Mouse (Mus musculus) heart, postnatal 25 days (tissue): ENCODE data around the gene Osbpl5. TPM values are rescaled to one million over a fixed set of nuclear protein-coding genes. Genes with fewer than 3 reads are reported as not detected.
A peak's percentile ranks its signal among the peaks of the same experiment; 100 is the strongest.
"Not testable (repeated sequence)": the region's sequence is repeated elsewhere in the genome, so short reads cannot be mapped to it uniquely, and the experiment has no call there.

Source experiments
- DNase-seq: peaks from one replicate; pipeline ENCODE4 v3.0.0; 2022; ENCODE audit warnings: low spot score
- intact Hi-C: fragments of 180-260 bp; cut with DNase I; formaldehyde crosslinking; loops from one replicate; pipeline ENCODE4 v1.15.1; 2025
- total RNA-seq, 2 experiments: library from RNA; stranded (reverse); gene quantifications; 2 replicates each; pipeline ENCODE4 v1.2.3; 2021

Gene Osbpl5
- total RNA-seq, 2 experiments from 2014 or later, result 16.0 to 21.5 TPM

DNA sequence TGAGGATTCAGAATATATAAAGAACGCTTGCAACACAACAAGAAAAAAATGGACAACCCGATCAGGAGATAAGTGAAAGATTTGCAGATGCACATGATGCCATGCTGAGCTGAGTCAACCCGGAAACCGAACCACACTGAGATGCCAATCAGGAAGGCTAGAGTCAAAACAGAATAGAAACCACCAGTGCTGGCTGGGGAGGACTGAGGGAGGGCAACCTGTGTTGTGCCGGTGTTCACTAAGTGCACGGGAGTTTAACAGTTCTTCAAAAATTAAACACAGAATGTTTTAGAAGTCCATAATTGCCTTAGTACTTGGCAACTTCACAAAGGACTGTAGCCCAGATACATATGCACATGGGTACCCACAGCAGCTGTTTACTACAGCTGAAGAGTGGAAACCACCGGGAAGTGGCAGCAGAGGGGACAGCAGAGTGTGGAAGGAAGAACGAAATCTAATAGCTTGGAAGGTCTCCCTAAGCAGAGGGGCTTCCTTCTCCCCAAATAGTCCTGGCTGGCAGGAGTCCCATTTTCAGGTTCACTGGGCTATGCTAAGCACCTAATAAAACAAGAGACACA is 43.9 kb downstream of the Osbpl5 start:
- intact Hi-C loops, result no loop called here
- no peak for DNase-seq

DNA sequence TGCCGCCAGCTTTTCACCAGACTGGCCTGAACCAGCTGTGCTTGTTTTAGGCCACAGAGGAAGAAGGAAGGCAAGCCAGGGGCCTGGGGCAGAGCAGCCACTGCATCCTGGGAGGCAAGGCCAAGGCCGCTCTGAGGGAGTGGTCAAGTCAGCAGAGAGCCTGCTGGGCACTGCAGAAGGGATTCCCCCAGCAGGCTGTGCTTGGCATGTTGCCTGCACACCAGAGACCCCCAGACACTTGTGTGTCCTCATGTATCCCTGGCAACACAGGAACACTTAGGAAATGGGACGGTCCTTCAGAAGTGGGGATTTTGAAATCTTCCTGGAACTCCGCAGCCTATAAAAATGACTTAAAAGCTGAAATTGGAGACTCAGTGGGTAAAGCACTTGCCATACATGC is 44.8 kb downstream of the Osbpl5 start:
- no peak for DNase-seq
- intact Hi-C loops, result no loop called here

DNA sequence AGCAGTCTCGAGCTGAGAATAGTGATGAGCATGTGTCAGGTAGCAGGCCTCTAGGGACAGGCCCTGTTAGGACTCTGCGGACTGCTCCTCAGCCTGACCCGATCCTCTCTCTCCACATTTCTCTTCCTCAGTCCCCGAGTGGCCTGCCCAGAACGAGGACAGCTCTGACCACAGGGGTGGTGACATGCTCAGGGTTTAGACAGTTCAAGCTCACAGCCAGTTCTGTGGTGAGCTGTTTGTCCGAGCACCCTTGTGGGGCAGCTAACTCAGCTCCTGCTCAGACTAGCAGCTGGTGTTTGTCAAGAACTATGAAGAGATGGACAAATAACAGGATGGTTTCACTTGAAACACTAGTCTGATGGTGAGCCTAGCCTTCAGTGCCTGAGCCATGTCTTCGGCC is 45.4 kb downstream of the Osbpl5 start:
- no peak for DNase-seq
- intact Hi-C loops, result no loop called here

DNA sequence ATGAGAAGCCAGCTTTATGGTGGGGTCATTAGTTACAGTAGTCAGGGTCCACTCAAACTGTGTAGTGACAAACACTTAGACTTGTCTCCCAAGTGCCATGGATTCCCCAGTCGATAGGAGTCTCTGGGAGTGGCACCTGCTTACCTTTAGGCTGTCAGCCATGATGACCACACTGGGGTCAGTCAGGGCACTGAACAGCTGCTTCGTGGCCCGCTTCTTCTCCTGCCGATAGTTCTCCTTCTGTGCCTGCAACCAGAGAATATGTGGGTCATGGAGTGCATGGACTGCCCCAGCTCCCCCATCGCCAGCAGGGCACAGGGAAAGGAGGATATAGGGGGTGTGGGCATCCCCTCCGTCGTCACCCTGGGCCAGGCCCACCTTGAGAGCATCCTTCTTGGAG is 47.4 kb downstream of the Osbpl5 start:
- intact Hi-C loops, result no loop called here
- no peak for DNase-seq

DNA sequence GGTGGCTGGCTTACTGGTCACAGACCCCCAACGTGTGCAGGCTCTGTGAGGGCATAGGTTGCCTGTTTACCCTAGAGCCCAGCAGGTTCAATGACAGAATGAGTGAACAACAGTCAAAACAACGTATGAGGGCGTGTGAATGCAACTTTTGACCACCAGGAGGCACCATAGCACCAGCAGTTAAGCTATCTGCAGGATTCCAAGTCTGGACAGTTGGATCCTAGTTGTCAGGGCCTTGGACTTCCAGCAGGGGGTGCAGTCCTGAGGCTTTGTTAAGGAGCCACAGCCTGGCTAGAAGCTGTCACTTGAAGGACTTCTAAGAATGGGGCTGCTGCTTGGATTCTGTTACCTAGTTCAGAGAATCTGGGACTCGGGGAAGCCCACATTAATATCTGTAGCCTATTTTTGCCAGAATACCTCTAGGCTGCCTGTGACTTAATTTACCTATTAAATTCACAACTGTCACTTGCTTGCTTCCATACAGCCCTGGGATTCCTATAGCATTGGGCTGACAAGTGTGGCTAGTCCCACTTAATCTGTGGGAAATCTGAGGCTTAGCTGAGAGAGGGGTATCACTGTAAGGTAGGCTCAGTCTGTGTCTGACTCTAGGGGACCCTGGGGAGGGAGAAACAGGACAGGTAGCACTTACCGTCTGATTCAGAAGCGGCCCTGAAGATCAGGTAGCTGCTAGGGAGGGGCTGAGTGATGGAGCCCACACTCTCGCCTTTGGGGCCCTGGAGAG is 49.9 kb downstream of the Osbpl5 start:
- intact Hi-C loops, result loop anchor here (1.0 kb wide), 2 partner anchors 41 to 57 kb away; no protein-coding TSS in a partner anchor
- peak; percentile 80 for DNase-seq

DNA sequence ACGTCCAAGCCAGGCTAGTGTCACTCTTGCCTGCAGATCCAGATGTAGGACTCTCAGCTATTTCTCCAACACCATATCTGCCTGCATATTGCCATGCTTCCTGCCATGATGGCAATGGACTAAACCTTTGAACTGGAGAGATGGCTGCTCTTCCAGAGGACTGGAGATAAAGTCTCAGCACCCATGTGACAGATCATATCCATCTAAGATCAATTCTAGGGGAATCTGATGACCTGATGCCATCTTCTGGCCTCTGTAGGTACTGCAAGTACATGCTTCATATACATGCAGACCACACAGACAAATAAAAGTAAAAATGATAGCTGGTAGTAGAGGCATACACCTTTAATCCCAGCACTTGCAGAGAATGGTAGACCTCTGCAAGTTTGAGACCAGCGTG is 60.6 kb downstream of the Osbpl5 start:
- intact Hi-C loops, result loop anchor here (1.0 kb wide), 1 partner anchor 112 kb away; no protein-coding TSS in a partner anchor
- no peak for DNase-seq

DNA sequence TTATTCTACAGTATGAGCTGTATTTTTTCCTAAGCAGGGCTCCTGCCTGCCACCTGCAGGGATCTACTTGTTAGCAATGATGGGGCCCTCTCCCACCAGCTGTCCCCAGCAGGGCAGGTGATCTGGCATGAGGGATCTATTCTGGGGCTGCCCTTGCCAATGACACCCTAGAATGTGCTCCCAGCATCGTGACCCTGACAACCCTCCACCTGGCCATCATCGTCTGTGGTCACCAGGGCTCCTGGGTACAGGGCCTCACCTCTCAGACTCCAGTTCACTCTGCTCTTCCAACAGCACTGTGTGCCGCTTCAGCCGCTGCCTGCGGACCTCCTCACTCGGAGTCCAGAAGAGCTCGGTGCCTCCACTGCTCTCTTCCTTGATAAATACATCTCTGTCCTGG is 62.2 kb downstream of the Osbpl5 start:
- DNase-seq, result no peak
- intact Hi-C loops, result no loop called here

DNA sequence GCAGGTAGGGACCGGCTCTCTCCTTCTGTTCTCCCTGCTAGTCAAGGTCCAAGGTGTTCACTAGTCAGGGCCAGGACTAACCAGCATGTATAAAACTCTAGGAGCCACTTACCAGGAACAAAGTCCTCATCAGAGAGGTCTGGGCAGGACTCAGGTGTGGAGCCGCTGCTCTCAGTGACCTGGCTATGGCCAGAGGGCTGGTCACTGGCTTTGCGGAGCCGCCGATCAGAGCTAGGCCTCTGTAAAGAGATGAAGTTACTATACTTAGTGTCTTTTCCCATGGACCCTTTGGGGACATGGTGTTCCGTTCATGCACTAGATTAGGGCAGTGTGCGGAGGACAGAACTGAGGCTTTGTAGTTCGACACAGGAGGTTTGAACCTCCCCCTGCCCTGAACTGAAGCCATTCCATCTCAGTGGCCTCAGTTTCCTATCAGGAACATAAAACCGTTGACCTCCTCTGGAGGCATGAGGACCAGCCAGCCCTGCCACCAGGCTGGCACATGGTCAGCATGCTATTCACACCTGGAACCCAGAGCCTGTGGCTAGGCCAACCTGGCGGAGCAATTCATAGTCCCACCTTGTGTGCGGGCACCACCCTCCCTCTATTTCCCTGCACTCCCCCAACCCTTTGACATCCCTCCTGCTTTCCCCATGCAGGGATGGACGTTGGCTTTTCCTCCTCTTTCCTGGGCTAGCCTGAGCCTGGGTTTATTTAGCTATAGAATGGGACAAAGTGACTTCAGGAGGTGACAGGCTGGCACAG is 63.9 kb downstream of the Osbpl5 start:
- DNase-seq, result no peak
- intact Hi-C loops, result no loop called here

DNA sequence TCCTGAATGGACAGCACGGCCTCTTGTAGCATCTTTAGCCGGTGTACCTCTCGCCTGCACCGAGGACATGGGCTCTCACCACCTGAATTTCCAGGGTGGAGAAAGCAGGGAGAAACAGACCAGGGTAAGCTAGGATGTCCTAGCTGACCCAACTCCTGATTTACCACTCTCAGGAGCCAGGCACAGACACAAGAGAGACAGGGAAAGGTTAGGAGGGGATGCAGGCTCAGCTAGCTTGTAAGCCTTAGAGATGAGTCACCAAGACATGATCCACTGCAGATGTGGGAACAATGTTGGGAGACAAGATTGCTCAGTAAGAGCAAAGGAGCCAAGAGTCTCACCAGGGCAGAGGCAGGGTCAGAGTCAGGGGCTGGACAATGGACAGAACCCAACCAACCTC is 64.9 kb downstream of the Osbpl5 start:
- intact Hi-C loops, result no loop called here

DNA sequence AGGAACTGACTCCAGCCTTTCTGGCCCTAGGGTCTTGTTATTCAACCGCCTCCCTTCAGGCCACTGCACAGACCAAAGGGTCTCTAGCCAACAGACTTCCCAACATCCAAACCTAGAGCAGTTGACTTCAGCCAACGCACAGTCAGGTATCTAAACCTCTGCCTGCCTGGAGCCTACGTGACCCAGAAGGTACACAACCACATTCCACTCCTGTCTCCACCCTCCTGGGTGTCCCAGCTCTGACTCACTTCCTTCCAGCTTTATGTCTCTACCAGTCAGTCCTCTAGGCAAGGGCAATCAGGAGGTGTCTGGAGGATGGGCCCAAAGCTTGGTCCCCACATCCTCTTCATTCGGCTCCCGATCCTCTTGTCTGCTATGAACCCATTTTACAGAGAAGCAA is 65.6 kb downstream of the Osbpl5 start:
- DNase-seq, result no peak
- intact Hi-C loops, result no loop called here

More for the DNA sequence above, 64.9 kb downstream of the Osbpl5 start:
- DNase-seq, result no peak

DNA sequence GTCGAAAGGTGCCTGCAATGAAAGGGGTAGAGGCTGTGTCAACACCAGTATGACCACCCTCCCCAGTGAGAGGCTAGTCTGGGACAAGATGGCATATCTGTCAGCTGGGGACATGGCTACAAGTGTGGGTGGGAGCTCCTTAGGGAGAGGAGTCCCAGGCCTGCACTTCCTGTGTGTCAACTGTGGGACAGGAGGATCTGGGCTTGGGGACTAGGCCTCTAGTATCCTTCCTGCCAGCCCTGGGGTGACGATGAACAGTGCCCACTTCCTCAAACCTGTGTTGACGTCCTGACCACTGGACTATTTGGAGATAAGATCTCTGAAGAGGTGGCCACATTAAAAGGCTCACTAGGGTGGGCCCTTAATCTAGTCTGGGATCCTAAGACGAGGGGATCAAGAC is 66.8 kb downstream of the Osbpl5 start:
- intact Hi-C loops, result no loop called here
- DNase-seq, result no peak

DNA sequence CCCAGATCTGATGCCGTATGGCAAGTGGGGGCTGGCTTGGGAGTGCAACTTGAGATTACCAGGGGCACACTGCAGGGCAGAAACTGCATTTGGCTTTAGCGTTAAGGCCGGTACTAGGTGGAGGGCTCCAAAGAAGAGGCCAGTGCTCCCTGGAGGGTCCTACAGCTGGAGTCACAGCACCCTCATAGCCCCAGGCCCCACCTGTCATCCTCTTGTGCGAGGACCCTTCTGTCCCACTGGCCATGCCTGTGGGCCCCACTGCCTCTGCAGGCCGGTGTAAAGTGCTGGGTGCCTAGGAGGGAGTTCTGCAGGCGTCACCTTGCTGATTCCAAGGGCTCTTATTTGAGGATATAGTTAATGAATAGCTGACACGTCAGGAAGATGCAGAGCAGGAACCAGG is 67.3 kb downstream of the Osbpl5 start:
- intact Hi-C loops, result no loop called here
- no peak for DNase-seq

DNA sequence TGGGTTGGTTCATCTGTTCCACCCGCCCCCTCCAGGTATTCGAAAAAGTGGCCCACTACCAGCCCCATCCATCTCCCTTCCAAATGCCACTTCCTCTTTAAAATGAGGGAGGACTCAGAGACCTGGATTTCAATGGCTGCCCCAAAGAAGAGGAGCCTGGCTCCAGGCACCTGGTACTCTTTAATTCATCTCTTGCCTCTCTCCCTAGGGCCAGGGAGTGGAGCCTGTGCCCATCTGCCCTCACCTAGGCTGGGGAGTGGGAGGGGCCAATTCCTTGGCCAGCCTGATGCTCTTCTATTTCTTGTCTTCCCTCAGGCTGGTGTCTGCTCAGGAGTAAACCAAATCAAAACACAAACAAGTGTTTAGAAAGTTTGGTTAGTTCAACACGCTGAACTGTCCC is 70.1 kb downstream of the Osbpl5 start:
- intact Hi-C loops, result not testable (repeated sequence)

DNA sequence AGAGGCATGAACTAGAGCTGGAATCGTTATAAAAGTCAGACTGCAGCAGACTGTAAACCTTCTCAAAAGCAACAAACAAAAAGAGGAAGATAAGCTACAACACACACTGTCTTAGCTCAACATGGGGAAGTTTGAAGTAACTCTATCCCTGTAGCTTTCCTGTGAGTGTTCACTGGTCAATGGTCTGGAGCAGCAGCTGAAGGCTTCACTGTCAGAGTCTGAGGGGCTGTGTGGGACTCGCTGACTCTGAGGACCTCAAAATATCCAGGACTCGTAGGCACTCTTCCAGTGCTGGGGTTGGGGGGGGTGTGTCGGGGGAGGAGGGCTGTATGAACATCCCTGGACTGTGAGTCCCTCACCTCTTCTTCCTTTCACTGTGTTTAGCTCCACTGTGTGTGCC is 70.6 kb downstream of the Osbpl5 start:
- intact Hi-C loops, DNase-seq: not testable (repeated sequence)

More for the DNA sequence above, 70.1 kb downstream of the Osbpl5 start:
- not testable (repeated sequence) for DNase-seq

DNA sequence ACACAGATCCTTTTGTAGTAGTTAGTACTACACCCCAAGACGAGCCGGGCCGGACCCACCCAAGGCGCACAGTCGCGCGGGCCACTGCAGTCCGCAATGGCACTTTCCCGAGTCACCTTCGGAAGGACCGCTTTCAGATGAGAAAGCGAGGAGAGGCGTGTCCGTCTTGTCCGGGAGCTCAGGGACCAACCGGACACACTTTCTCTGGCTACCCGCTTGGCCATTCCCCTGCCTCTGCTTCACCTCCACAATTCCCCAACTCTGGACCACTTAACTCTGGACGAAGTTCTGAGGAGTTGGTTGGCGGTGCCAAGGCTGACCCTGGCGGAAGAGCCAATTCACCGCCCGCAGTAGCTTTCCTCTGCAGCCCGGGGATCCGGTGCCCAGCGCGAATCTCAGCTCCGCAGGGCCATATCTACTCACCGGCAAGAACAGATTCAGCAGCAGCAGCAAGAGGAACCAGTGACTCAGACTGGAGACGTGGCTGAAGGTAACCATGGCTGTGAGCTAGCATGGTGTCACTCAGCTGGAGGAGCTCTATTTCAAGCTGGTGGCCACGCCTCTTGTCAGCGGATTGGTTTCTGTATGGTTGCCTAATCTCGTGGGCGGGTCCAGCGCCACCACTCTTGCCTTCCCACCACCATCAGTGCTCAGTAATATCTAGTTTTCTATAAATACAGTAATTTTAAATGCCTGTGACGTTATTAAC is 71.3 kb downstream of the Osbpl5 start, which contains the start of gene Tnfrsf23:
Gene Tnfrsf23 (minus strand): TSS at position 514 of the 709 bp plus-strand sequence.
- DNase-seq, result peak; percentile 64
- intact Hi-C loops, result no loop called here

DNA sequence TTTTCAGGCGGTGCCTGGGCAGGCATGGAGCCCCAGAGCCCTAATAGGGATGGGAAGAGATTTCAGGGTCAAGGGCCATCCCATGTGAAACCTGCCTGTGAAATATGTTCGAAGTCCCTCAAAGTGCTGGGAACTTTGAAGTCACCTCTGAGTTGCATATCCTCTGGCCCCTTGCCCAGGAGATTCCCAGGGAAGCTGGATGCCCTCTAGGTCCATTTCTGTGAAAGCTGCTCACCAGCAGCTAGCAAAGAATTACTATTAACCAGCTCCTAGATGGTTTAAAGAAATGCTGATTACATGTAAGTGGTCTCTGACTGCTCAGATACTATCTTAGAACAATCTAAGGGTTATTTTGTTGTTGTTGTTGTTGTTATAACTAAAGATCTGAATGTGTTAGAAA is 72.2 kb downstream of the Osbpl5 start:
- DNase-seq, intact Hi-C loops: not testable (repeated sequence)

DNA sequence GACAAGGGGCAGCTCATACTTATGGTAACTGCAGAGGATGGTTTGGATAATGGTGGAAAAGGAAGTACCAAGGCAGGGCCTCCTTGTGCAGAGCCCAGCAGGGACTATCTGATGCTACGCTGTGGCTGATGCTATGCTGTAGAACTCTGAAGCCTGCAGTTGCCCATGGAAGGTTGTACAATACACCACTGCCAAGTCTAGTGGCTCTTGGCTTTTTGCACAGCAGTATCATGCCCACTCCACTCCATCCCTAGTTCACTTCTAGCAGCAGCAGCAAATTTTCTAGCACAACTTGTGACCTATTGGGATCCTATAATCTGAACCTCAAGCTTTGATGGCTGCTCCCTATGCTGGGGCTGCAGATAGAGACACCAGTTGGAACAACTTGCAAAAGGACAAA is 75.2 kb downstream of the Osbpl5 start:
- intact Hi-C loops, result no loop called here
- DNase-seq, result no peak

DNA sequence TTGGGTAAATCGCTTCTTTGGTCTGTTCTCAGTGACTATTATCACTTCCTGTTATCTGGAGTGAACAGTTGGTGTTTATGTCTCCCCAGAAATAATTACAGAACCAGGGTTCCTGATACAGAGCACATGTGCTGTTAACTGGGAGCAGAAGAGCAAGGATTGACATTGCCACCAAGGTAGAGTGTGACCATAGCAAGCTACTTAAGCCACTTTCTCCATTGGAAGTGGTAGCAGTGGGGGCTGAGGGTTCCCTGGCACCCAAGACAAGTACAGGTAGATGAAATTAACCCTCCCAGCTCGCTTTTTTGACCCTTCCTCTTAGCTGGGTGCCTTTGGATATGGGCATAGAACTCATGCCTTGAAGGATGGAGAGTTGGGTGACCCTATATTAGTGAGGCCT is 75.9 kb downstream of the Osbpl5 start:
- intact Hi-C loops, DNase-seq: not testable (repeated sequence)

DNA sequence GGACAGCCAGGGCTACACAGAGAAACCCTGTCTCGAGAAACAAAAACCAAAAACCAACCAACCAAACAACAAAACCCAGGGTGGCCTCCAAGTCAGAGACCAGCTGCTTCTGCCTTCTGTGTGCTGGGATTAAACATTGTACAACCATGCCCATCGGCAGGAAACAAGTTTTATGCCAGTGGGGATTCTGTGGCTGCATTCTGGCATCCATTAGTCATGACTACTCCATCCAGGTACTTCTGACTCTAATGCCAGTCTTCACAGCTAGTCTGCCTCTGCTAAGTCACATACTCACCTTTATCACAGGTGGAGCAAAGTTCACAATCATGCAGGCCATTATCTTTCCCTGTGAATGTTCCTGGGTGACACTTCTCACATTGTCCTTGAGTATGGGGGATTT is 77.1 kb downstream of the Osbpl5 start:
- intact Hi-C loops, result not testable (repeated sequence)

More for the DNA sequence above, 77.1 kb downstream of the Osbpl5 start:
- DNase-seq, result not testable (repeated sequence)
